Mouse (Mus musculus) forebrain, embryonic 16.5 days (tissue): ENCODE data around the gene Hs6st1. TPM values are rescaled to one million over a fixed set of nuclear protein-coding genes. Genes with fewer than 3 reads are reported as not detected.

Experiments
- ATAC-seq: fragments of 200-750 bp; cut with Nextera tagmentation; 2 replicates; pipeline ENCODE4 v1.8.0; 2017; ENCODE audit warnings: mild to moderate bottlenecking, moderate library complexity
- H3K27ac ChIP-seq: fragments of 300-500 bp; sonication (generic); 2 replicates; pipeline ENCODE4 v1.5.1; 2014; ENCODE audit warnings: low read length, control low read depth
- H3K27me3 ChIP-seq: fragments of 300-500 bp; sonication (generic); replicated peaks from 2 replicates; pipeline ENCODE4 v1.6.1; 2014; ENCODE audit warnings: low read length; ENCODE audit not compliant: control insufficient read depth, insufficient read depth
- H3K36me3 ChIP-seq: fragments of 300-500 bp; sonication (generic); 2 replicates; pipeline ENCODE4 v1.6.1; 2014; ENCODE audit not compliant: control insufficient read depth, insufficient read depth
- H3K4me1 ChIP-seq: fragments of 300-500 bp; sonication (generic); replicated peaks from 2 replicates; pipeline ENCODE4 v1.6.1; 2014; ENCODE audit warnings: low read length; ENCODE audit not compliant: control insufficient read depth, insufficient read depth
- H3K4me2 ChIP-seq: fragments of 300-500 bp; sonication (generic); 2 replicates; pipeline ENCODE4 v1.6.1; 2014; ENCODE audit warnings: mild to moderate bottlenecking, low read length, control low read depth
- H3K4me3 ChIP-seq: fragments of 300-500 bp; sonication (generic); replicated peaks from 2 replicates; pipeline ENCODE4 v1.5.1; 2014; ENCODE audit warnings: mild to moderate bottlenecking, low read length, control low read depth
- H3K9ac ChIP-seq: fragments of 300-500 bp; sonication (generic); replicated peaks from 2 replicates; pipeline ENCODE4 v1.6.1; 2014; ENCODE audit warnings: low read depth, low read length, control low read depth
- H3K9me3 ChIP-seq: fragments of 300-500 bp; sonication (generic); 2 replicates; pipeline ENCODE4 v1.6.1; 2016; ENCODE audit warnings: low read length; ENCODE audit not compliant: control insufficient read depth
- WGBS: fragments of 180-500 bp; shearing (Covaris S2); extraction: QIAGEN DNeasy Blood & Tissue Kit; methylation state at CpG from one replicate; pipeline ENCODE4 v1.1.7; 2014; 5-methylcytosine and 5-hydroxymethylcytosine counted together
- polyA plus RNA-seq: library from polyadenylated mRNA; unstranded; fragments of >200 nt; fragmentation: Nextera tagmentation; extraction: Ambion mirVana; gene quantifications from 2 replicates; pipeline ENCODE4 v1.2.1, GENCODE M21; 2015

Gene Hs6st1
- polyA plus RNA-seq, 1 experiment from 2014 or later: 7.4 TPM

DNA sequence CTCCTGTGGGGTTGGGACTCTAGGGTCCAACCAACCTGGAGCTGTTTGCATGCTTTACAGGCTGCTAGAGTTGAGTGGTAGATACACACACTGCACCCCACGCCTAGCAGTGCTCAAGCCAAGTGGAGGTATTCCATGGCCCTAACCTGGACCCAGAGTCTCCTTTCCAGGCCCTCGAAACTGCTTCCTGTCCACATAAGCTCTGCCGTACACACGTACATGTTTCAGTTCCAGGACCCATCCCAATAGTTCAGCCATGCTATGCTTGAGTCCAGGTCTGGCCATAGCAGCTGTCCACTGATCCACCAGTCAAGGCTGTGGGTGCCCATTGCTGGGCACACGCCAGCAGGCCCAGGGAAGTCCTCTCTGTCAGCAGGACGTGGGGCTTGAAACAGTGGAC is 2.0 kb downstream of the Hs6st1 start:
- Histone ChIP-seq H3K27me3 (no peaks in the 10 kb centered on the region), H3K4me1 (peaks cover 55% of the 10 kb centered on the region), H3K9ac (peak overlapping the region; percentile 74), H3K27ac (no peak overlapping the region), H3K4me2 (peak overlapping the region; percentile 99), H3K36me3 (no peaks in the 10 kb centered on the region), H3K9me3 (no peaks in the 10 kb centered on the region), H3K4me3 (peak overlapping the region; percentile 66)
- ATAC-seq: no peak
- WGBS: 55% methylated on average over 6 of the region's 6 CpGs

GRCm38 (mm10) chr1:36070740-36071139 is 2.5 kb downstream of the Hs6st1 start:
- peak overlapping the region; percentile 74 for H3K9ac ChIP-seq
- no peaks in the 10 kb centered on the region for H3K36me3 ChIP-seq
- H3K4me1 ChIP-seq: peaks cover 49% of the 10 kb centered on the region
- peak overlapping the region; percentile 66 for H3K4me3 ChIP-seq
- 35% methylated on average over 3 of the region's 3 CpGs for WGBS
- H3K27me3 ChIP-seq: no peaks in the 10 kb centered on the region
- no peaks in the 10 kb centered on the region for H3K9me3 ChIP-seq
- no peak for ATAC-seq
- peak overlapping the region; percentile 99 for H3K4me2 ChIP-seq
- no peak overlapping the region for H3K27ac ChIP-seq

GRCm38 (mm10) chr1:36071176-36071575 is 3.0 kb downstream of the Hs6st1 start:
- Histone ChIP-seq H3K36me3 (no peaks in the 10 kb centered on the region), H3K27me3 (no peaks in the 10 kb centered on the region), H3K9ac (no peak overlapping the region), H3K4me1 (peaks cover 48% of the 10 kb centered on the region), H3K27ac (no peak overlapping the region), H3K4me3 (peak overlapping the region; percentile 66; the same call in 1 of the 2 replicates), H3K4me2 (peak overlapping the region; percentile 99), H3K9me3 (no peaks in the 10 kb centered on the region)
- 84% methylated on average over 7 of the region's 7 CpGs for WGBS
- ATAC-seq: no peak

DNA sequence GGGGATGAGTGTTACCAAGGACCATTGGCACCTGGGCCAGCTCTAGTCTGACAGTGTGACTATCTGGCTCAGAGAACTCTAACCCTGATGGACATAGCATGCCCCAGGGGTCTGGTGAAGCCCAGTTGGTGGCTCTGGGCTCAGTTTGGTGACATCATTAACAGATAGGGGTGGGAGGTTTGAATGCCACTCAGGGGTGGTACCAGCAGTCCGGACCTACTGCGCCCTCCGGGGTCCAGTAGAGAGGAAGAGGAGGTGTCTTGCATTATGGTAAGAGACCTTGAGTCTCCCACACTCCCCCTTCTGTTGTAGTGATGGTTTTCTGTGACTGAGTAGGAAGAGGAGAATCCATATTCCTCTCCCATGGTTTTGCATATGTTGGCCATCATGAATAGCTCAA is 3.4 kb downstream of the Hs6st1 start:
- H3K36me3 ChIP-seq: no peaks in the 10 kb centered on the region
- no peak overlapping the region for H3K27ac ChIP-seq
- peaks cover 48% of the 10 kb centered on the region for H3K4me1 ChIP-seq
- ATAC-seq: no peak
- peak overlapping the region; percentile 99 for H3K4me2 ChIP-seq
- WGBS: 91% methylated on average over 3 of the region's 3 CpGs
- no peak overlapping the region for H3K9ac ChIP-seq
- no peaks in the 10 kb centered on the region for H3K27me3 ChIP-seq
- peak overlapping the region; percentile 10; the same call in 1 of the 2 replicates for H3K4me3 ChIP-seq
- H3K9me3 ChIP-seq: no peaks in the 10 kb centered on the region

GRCm38 (mm10) chr1:36072588-36073556 is 4.7 kb downstream of the Hs6st1 start:
- H3K4me3 ChIP-seq: no peak overlapping the region
- peaks cover 50% of the 10 kb centered on the region for H3K4me1 ChIP-seq
- H3K36me3 ChIP-seq: no peaks in the 10 kb centered on the region
- ATAC-seq: no peak
- peak overlapping the region; percentile 0; the same call in 1 of the 2 replicates for H3K4me2 ChIP-seq
- H3K27me3 ChIP-seq: no peaks in the 10 kb centered on the region
- no peak overlapping the region for H3K9ac ChIP-seq
- H3K9me3 ChIP-seq: no peaks in the 10 kb centered on the region
- 62% methylated on average over 11 of the region's 11 CpGs for WGBS
- H3K27ac ChIP-seq: no peak overlapping the region

DNA sequence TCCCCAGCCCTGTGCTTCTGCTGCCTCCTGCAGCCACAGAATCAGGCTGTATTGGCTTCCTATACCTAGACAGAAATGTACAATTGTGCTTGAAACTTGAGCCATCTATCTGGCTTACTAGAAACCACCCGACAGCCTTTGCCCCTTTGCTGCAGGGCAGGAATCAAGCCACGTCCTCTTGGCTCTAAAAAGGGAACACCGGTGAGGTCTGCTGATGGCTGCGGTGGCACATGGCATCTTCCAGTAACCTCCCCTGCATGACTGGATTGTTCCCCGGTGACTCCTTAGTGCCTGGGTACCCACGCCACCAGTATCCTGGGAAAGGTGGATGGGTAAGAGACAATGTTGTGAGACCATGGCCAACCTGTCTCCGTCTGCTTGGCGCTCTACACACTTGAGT is 5.4 kb downstream of the Hs6st1 start:
- Histone ChIP-seq H3K4me1 (peaks cover 49% of the 10 kb centered on the region), H3K4me3 (no peak overlapping the region), H3K27me3 (no peaks in the 10 kb centered on the region), H3K4me2 (no peak overlapping the region), H3K36me3 (no peaks in the 10 kb centered on the region), H3K27ac (no peak overlapping the region), H3K9me3 (no peaks in the 10 kb centered on the region), H3K9ac (no peak overlapping the region)
- WGBS: 90% methylated on average over 8 of the region's 8 CpGs
- ATAC-seq: no peak

DNA sequence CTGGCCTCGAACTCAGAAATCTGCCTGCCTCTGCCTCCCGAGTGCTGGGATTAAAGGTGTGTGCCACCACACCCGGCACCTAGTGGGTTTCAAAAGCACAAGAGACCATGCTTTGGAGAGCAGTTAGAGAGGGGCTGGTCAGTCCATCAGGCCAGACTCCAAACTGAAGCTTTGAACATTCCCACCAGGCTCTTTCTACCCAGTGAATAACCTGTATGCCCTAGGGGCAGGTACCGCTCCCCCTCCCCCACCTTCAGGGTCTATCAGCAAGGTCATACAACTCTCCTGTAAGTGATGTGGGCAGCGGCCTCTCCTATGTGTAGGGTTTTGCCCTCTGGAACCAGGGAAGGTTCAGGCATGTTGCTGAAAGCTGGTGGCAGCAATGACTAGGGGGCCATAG is 6.0 kb downstream of the Hs6st1 start:
- 92% methylated on average over 4 of the region's 5 CpGs for WGBS
- H3K4me2 ChIP-seq: no peak overlapping the region
- ATAC-seq: no peak
- no peaks in the 10 kb centered on the region for H3K36me3 ChIP-seq
- no peaks in the 10 kb centered on the region for H3K9me3 ChIP-seq
- no peak overlapping the region for H3K4me3 ChIP-seq
- H3K9ac ChIP-seq: no peak overlapping the region
- peaks cover 47% of the 10 kb centered on the region for H3K4me1 ChIP-seq
- no peak overlapping the region for H3K27ac ChIP-seq
- no peaks in the 10 kb centered on the region for H3K27me3 ChIP-seq

GRCm38 (mm10) chr1:36074968-36075367 is 6.8 kb downstream of the Hs6st1 start:
- Histone ChIP-seq H3K4me1 (peaks cover 42% of the 10 kb centered on the region), H3K9ac (no peak overlapping the region), H3K4me3 (no peak overlapping the region), H3K36me3 (peaks cover under 1% of the 10 kb centered on the region; the same call in 1 of the 2 replicates), H3K27me3 (no peaks in the 10 kb centered on the region), H3K9me3 (no peaks in the 10 kb centered on the region), H3K27ac (no peak overlapping the region), H3K4me2 (no peak overlapping the region)
- ATAC-seq: no peak
- WGBS: 80% methylated on average over 7 of the region's 7 CpGs

- whole genome bisulfite sequencing: 83% methylated on average over 5 of the region's 5 CpGs
- Histone ChIP-seq H3K4me2 (no peak overlapping the region), H3K4me1 (peaks cover 35% of the 10 kb centered on the region)
Observed at GRCm38 (mm10) chr1:36075652-36076051, 7.5 kb downstream of the Hs6st1 start.

More at GRCm38 (mm10) chr1:36075652-36076051, 7.5 kb downstream of the Hs6st1 start:
- H3K27me3 ChIP-seq: no peaks in the 10 kb centered on the region
- H3K9me3 ChIP-seq: no peaks in the 10 kb centered on the region
- no peak overlapping the region for H3K4me3 ChIP-seq
- H3K27ac ChIP-seq: no peak overlapping the region
- no peak overlapping the region for H3K9ac ChIP-seq
- no peak for ATAC-seq
- peaks cover 4% of the 10 kb centered on the region; the same call in 1 of the 2 replicates for H3K36me3 ChIP-seq
